Mouse (Mus musculus): Measurements from ENCODE around the gene Hs3st4. TPM values are rescaled to one million over a fixed set of nuclear protein-coding genes. Genes with fewer than 3 reads are reported as not detected.

Hs3st4 gene
- total RNA-seq (2021), result 10 to 100 TPM; 45.9 to 60.8 TPM
- long read RNA-seq, experiment 1, partial matches to known transcripts, result 10 of 10 reads
- long read RNA-seq, experiment 1, other reads (novel, unspliced or antisense), result 0 of 10 reads
- long read RNA-seq, experiment 2, partial matches to known transcripts, result 0 of 8 reads
- long read RNA-seq, experiment 2, other reads (novel, unspliced or antisense), result 8 of 8 reads

GRCm38 (mm10) chr7:123982461-123983038 lies at the start of gene Hs3st4:
Gene Hs3st4 (plus strand): TSS chr7:123982869.
- peak in 1 of 2 experiments; percentile 27 for DNase-seq (ENCODE audit: low spot score in 2 of 2)
- intact Hi-C loops (cut with DNase I), result loop anchor here (10.0 kb wide), 2 partner anchors 458 to 1412 kb away; no protein-coding TSS in a partner anchor

- intact Hi-C loops (cut with DNase I), result no loop called here
- no peak for DNase-seq (ENCODE audit: low spot score in 2 of 2)
These were observed 35.8 kb upstream of the Hs3st4 start for GRCm38 (mm10) chr7:123946836-123947235.

GRCm38 (mm10) chr7:123963021-123963420 lies 19.6 kb upstream of the Hs3st4 start:
- intact Hi-C loops (cut with DNase I), result no loop called here

GRCm38 (mm10) chr7:123964559-123965142 lies 18.0 kb upstream of the Hs3st4 start:
- intact Hi-C loops (cut with DNase I), result no loop called here
- no peak for DNase-seq (ENCODE audit: low spot score in 2 of 2)

More at GRCm38 (mm10) chr7:123963021-123963420, 19.6 kb upstream of the Hs3st4 start:
- no peak for DNase-seq (ENCODE audit: low spot score in 2 of 2)

- DNase-seq (ENCODE audit: low spot score in 2 of 2), result no peak
- intact Hi-C loops (cut with DNase I), result no loop called here
These were observed 17.2 kb upstream of the Hs3st4 start for GRCm38 (mm10) chr7:123965515-123965914.

- intact Hi-C loops (cut with DNase I), result no loop called here
- DNase-seq (ENCODE audit: low spot score in 2 of 2), result no peak
These were observed 7.2 kb upstream of the Hs3st4 start for GRCm38 (mm10) chr7:123975441-123975840.

- DNase-seq (ENCODE audit: low spot score in 2 of 2), result no peak
These were observed 1.2 kb upstream of the Hs3st4 start for GRCm38 (mm10) chr7:123981435-123981834.

GRCm38 (mm10) chr7:123982010-123982409 lies 659 bp upstream of the Hs3st4 start:
- intact Hi-C loops (cut with DNase I), result loop anchor here (10.0 kb wide), 2 partner anchors 457 to 1413 kb away; no protein-coding TSS in a partner anchor
- DNase-seq (ENCODE audit: low spot score in 2 of 2), result no peak

More at GRCm38 (mm10) chr7:123981435-123981834, 1.2 kb upstream of the Hs3st4 start:
- intact Hi-C loops (cut with DNase I), result loop anchor here (10.0 kb wide), 2 partner anchors 457 to 1413 kb away; no protein-coding TSS in a partner anchor

GRCm38 (mm10) chr7:123983177-123984046 lies 743 bp downstream of the Hs3st4 start:
- intact Hi-C loops (cut with DNase I), result loop anchor here (10.0 kb wide), 2 partner anchors 459 to 1411 kb away; no protein-coding TSS in a partner anchor
- peak in 1 of 2 experiments; percentile 5 for DNase-seq (ENCODE audit: low spot score in 2 of 2)

- no peak for DNase-seq (ENCODE audit: low spot score in 2 of 2)
- intact Hi-C loops (cut with DNase I), result no loop called here
These were observed 9.5 kb downstream of the Hs3st4 start for GRCm38 (mm10) chr7:123992121-123992520.

GRCm38 (mm10) chr7:123997266-123997665 lies 14.6 kb downstream of the Hs3st4 start:
- DNase-seq (ENCODE audit: low spot score in 2 of 2), result no peak
- intact Hi-C loops (cut with DNase I), result no loop called here

- peak in 1 of 2 experiments; percentile 34 for DNase-seq (ENCODE audit: low spot score in 2 of 2)
- intact Hi-C loops (cut with DNase I), result no loop called here
These were observed 15.9 kb downstream of the Hs3st4 start for GRCm38 (mm10) chr7:123998601-123999000.

GRCm38 (mm10) chr7:124026908-124027307 lies 44.2 kb downstream of the Hs3st4 start:
- intact Hi-C loops (cut with DNase I), result no loop called here
- DNase-seq (ENCODE audit: low spot score in 2 of 2), result no peak

GRCm38 (mm10) chr7:124032236-124032635 lies 49.6 kb downstream of the Hs3st4 start:
- DNase-seq (ENCODE audit: low spot score in 2 of 2), result no peak
- intact Hi-C loops (cut with DNase I), result no loop called here

GRCm38 (mm10) chr7:124033332-124033731 lies 50.7 kb downstream of the Hs3st4 start:
- intact Hi-C loops (cut with DNase I), result no loop called here
- DNase-seq (ENCODE audit: low spot score in 2 of 2), result no peak

GRCm38 (mm10) chr7:124037281-124037700 lies 54.6 kb downstream of the Hs3st4 start:
- intact Hi-C loops (cut with DNase I), result no loop called here
- no peak for DNase-seq (ENCODE audit: low spot score in 2 of 2)

- intact Hi-C loops (cut with DNase I), result no loop called here
- DNase-seq (ENCODE audit: low spot score in 2 of 2), result no peak
These were observed 56.5 kb downstream of the Hs3st4 start for GRCm38 (mm10) chr7:124039142-124039541.

GRCm38 (mm10) chr7:124047382-124047781 lies 64.7 kb downstream of the Hs3st4 start:
- intact Hi-C loops (cut with DNase I), result no loop called here
- no peak for DNase-seq (ENCODE audit: low spot score in 2 of 2)

- peak in 1 of 2 experiments; percentile 14 for DNase-seq (ENCODE audit: low spot score in 2 of 2)
- intact Hi-C loops (cut with DNase I), result no loop called here
These were observed 66.3 kb downstream of the Hs3st4 start for GRCm38 (mm10) chr7:124048971-124049370.

- DNase-seq (ENCODE audit: low spot score in 2 of 2), result no peak
- intact Hi-C loops (cut with DNase I), result no loop called here
These were observed 67.8 kb downstream of the Hs3st4 start for GRCm38 (mm10) chr7:124050421-124050820.

Measured in left cerebral cortex, postnatal 14 days (tissue).